Mouse (Mus musculus): ENCODE results near the gene Rbm4b. TPM values are rescaled to one million over a fixed set of nuclear protein-coding genes. Genes with fewer than 3 reads are reported as not detected.

Rbm4b gene
- 1 to 10 TPM; 5.4 to 8.1 (median 6.3) TPM for total RNA-seq (2022)

DNA sequence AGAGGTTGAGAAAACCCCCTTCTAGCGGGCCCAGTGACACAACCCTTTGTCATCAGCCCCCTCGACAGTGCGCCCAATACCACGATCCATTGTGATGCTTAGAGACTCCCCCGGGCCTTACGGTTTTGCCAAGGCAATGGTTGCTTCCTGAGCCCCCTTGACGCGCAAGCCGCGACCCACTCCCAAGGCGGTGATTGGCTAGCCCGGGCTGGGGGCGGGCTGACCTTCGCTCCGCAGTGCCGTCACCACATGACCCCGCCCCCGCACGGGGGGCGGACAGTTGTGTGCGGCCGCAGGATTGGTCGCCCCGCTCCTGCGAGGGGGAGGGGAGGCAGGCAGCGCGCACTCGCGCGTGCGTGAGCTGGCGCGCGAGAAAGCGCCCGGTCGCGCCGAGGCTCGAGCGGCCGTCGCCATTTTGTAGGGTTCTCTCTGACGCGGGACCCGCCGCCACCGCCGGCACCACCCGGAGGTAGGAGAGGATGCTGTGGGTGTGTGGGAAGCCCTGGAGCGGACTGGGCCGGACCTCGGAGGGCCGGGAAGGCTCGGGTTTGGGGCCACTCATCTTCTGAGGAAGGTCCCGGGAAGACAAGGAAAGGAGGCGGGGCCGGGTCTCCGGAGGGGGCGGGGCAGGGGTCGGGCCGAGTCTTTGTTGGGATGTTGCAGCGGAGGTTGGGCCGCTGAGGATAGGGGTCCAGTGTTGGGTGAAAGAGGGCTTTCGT lies at the start of gene Rbm4b:
TSS of gene Rbm4b (plus strand) at position 305 of the 719 bp plus-strand sequence.
- DNase-seq (ENCODE audit: low spot score) = peak; percentile 93

GRCm38 (mm10) chr19:4708765-4709164 lies 47.5 kb upstream of the Rbm4b start:
- DNase-seq (ENCODE audit: low spot score) = no peak

- DNase-seq (ENCODE audit: low spot score) = no peak
Observed at GRCm38 (mm10) chr19:4711098-4711600, 45.1 kb upstream of the Rbm4b start, which contains the start of gene Sptbn2. TSS of gene Sptbn2 (plus strand) at chr19:4711167.

GRCm38 (mm10) chr19:4711601-4712155 lies 44.6 kb upstream of the Rbm4b start:
- DNase-seq (ENCODE audit: low spot score) = no peak

DNA sequence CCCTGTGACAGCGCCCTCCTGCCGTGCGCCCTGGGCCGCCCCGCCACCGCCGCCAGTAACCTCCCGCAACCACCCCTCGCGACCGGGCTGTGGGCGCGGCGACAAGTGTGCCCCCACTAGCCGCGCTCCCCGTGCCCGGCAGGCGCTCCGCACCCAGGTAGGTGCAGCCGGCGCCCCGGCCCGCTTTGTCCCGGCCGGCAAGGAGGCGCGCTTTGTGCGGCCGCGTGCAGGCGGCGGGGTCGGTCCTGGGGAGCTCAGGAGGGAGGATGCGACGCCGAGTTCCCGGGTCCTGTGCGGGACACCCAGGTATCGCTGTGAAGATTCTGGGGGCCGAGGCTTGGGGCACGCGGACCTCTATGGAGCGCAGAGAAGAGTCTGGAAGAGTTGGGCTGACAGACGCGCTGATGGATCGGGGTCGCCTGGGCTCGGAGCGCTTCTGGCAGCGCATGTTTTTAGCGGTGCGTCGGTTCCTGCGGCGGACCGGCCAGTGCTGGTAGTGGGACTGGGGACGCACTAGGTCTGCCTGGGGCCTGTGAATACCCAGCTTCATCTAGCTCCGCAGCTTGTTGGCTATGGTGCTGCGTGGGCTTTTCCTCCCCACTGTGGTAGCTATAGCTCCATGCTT lies 44.0 kb upstream of the Rbm4b start:
- DNase-seq (ENCODE audit: low spot score) = no peak

GRCm38 (mm10) chr19:4712781-4713526 lies 43.3 kb upstream of the Rbm4b start:
- DNase-seq (ENCODE audit: low spot score) = no peak

DNA sequence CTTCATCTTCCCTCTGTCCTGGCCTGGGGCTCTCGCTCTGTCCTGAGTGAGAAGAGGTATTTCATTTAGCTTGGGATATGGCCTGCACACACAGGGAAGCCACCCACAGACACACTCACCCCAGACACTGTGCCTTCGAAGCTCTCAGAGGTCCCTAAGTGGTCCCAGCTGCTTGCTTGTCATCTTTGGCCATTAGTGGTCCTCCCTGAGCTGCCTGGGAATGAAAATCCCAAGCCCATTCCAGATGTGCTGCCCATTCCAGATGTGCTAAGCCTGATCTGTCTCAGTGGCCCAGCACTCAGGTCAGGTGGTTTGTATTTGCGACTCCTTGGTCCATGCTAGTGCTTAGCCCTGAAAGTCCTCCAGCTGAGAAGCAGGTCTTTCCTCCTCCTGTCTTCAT lies 42.4 kb upstream of the Rbm4b start:
- no peak for DNase-seq (ENCODE audit: low spot score)

DNA sequence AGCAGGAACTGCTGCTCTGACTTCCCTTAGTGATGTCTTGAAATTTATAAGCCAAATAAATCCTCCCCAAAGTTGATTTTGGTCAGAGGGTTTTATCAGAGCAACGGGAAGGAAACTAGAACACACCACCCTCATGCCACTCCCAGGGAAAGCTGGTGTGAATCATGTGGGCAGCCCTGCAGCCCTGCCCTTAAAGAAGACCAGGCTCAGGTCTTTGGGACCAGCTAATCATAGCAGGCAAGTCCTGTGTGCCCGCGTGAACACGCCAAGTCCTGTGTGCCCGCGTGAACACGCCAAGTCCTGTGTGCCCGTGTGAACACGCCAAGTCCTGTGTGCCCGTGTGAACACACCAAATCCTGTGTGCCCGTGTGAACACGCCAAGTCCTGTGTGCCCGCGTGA lies 39.5 kb upstream of the Rbm4b start:
- DNase-seq (ENCODE audit: low spot score) = no peak

DNA sequence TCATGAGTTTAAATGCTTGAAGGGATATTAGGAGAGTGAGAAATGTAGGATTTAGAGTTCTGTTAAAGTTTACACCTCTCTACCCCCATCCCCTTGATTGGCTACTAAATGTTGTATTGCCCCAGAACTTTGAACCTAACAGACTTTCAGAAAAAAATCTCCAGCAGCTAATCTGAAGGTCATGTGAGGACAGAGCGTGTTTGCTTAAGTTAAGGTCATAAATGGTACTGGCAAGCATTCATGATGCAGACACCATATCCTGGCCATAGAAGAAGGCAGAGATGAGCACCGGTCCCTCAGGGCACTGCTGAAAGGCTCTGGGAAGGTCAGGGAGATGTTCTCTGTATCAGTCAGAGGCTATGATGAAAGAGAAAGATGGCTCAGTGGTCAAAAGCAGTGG lies 39.0 kb upstream of the Rbm4b start:
- DNase-seq (ENCODE audit: low spot score) = no peak

- DNase-seq (ENCODE audit: low spot score) = no peak
Observed at GRCm38 (mm10) chr19:4718716-4719115, 37.6 kb upstream of the Rbm4b start.

GRCm38 (mm10) chr19:4719351-4719764 lies 36.9 kb upstream of the Rbm4b start:
- DNase-seq (ENCODE audit: low spot score) = no peak

DNA sequence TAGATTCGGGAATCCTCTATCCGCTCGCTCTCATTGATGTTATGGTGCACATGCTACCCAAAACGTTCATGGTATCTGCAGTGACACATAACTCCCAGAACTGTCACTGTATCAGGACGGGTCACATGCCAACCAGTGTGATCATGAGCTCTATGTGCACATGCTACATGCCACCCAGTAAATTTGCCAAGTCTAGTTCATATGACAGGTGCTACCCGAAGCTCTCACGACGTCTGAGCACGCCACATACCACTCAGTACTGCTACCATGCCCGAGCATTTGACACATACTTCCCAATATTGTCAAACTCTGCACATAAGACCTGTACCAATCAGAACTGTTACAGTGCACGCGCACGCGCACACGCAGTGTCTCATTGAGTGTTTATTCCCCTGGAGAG lies 36.2 kb upstream of the Rbm4b start:
- DNase-seq (ENCODE audit: low spot score) = no peak

- DNase-seq (ENCODE audit: low spot score) = no peak
Observed at GRCm38 (mm10) chr19:4720671-4721244, 35.5 kb upstream of the Rbm4b start.

- no peak for DNase-seq (ENCODE audit: low spot score)
Observed at GRCm38 (mm10) chr19:4729186-4729585, 27.1 kb upstream of the Rbm4b start.

DNA sequence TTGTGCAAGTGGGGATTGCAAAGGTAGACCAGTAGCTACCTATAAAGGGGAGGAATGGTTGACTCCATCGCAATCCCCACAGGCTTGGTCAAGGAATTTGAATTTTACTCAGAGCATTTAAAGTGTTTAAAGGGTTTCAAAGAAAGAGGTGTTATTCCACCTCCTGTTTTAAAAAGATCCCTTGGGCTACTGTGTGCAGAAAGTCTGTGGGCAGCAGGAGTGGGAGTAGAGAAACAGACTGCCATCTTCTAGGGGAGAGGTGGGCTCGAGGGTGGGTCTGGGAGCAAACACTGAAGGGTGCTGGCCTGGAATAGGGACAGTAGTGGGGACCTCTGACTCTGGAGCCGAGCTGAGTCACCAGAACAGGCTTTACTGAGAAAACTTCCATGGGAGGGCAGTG lies 23.2 kb upstream of the Rbm4b start:
- DNase-seq (ENCODE audit: low spot score) = no peak

GRCm38 (mm10) chr19:4737866-4738265 lies 18.4 kb upstream of the Rbm4b start:
- DNase-seq (ENCODE audit: low spot score) = no peak

GRCm38 (mm10) chr19:4739053-4739452 lies 17.2 kb upstream of the Rbm4b start:
- no peak for DNase-seq (ENCODE audit: low spot score)

DNA sequence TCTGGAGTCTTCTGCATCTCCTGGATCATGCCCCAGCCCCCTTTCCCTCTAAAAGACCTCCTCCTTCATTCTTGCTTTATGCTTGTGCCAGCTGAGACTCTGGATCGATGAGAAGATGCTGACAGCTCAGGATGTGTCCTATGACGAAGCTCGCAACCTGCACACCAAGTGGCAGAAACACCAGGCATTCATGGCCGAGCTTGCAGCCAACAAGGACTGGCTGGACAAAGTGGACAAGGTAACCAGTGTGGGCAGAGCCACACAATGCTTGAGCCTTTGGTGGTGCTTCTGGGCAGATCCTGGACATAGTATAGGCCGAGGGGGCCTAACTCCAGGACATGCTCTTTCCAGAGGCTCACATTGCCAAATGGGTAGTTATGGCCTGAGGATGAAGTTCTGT lies 16.5 kb upstream of the Rbm4b start:
- DNase-seq (ENCODE audit: low spot score) = no peak

DNA sequence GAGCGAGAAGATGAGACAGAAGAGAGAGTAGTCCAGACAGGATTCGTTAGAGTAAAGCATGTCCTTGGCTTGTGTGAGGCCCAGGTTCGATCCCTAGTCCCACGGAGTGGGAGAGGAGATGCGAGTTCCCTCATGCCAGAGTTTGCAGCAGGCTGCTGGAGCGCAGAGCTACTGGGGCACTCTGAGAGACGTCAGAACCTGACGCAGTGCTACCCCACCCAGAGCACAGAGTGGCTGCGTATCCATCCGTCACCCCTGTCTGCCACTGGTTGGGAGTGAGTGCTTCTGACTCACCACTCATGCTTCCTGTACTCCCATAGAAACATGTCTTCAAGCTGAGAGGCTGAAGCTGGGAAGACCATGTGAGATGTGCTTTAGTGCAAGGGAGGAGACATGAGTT lies 14.8 kb upstream of the Rbm4b start:
- DNase-seq (ENCODE audit: low spot score) = no peak

- DNase-seq (ENCODE audit: low spot score) = no peak
Observed at GRCm38 (mm10) chr19:4742229-4742628, 14.1 kb upstream of the Rbm4b start.

GRCm38 (mm10) chr19:4743524-4743923 lies 12.8 kb upstream of the Rbm4b start:
- DNase-seq (ENCODE audit: low spot score) = no peak

- DNase-seq (ENCODE audit: low spot score) = no peak
Observed at GRCm38 (mm10) chr19:4744026-4744425, 12.3 kb upstream of the Rbm4b start.

Data from heart, adult 8-10 months (tissue).